Mouse (Mus musculus) midbrain, embryonic 13.5 days (tissue): Measurements from ENCODE around the gene Dcps. TPM values are rescaled to one million over a fixed set of nuclear protein-coding genes. Genes with fewer than 3 reads are reported as not detected.
A peak's percentile ranks its signal among the peaks of the same experiment; 100 is the strongest.

Experiments used
- ATAC-seq: fragments of 200-750 bp; cut with Nextera tagmentation; 2 replicates; pipeline ENCODE4 v1.8.0; 2017; ENCODE audit warnings: mild to moderate bottlenecking, moderate TSS enrichment, moderate library complexity
- H3K27ac ChIP-seq: fragments of 300-500 bp; sonication (generic); 2 replicates; pipeline ENCODE4 v1.5.1; 2015; ENCODE audit warnings: inconsistent platforms, mild to moderate bottlenecking, moderate library complexity
- H3K27me3 ChIP-seq: fragments of 300-500 bp; sonication (generic); 2 replicates; pipeline ENCODE4 v1.6.1; 2015; ENCODE audit warnings: mild to moderate bottlenecking, inconsistent platforms
- H3K36me3 ChIP-seq: fragments of 300-500 bp; sonication (generic); 2 replicates; pipeline ENCODE4 v1.6.1; 2015; ENCODE audit warnings: mild to moderate bottlenecking, inconsistent platforms
- H3K4me1 ChIP-seq: fragments of 300-500 bp; sonication (generic); replicated peaks from 2 replicates; pipeline ENCODE4 v1.6.1; 2015; ENCODE audit warnings: inconsistent platforms
- H3K4me2 ChIP-seq: fragments of 300-500 bp; sonication (generic); replicated peaks from 2 replicates; pipeline ENCODE4 v1.6.1; 2015; ENCODE audit warnings: moderate library complexity, mild to moderate bottlenecking, inconsistent platforms
- H3K4me3 ChIP-seq: fragments of 300-500 bp; sonication (generic); replicated peaks from 2 replicates; pipeline ENCODE4 v1.5.1; 2015; ENCODE audit warnings: mild to moderate bottlenecking, inconsistent platforms
- H3K9ac ChIP-seq: fragments of 300-500 bp; sonication (generic); replicated peaks from 2 replicates; pipeline ENCODE4 v1.6.1; 2015; ENCODE audit warnings: mild to moderate bottlenecking, inconsistent platforms
- H3K9me3 ChIP-seq: fragments of 300-500 bp; sonication (generic); 2 replicates; pipeline ENCODE4 v1.6.1; 2016; ENCODE audit warnings: mild to moderate bottlenecking, inconsistent platforms
- whole genome bisulfite sequencing: fragments of 180-500 bp; shearing (Covaris S2); methylation state at CpG from one replicate; pipeline ENCODE4 v1.1.7; 2015; 5-methylcytosine and 5-hydroxymethylcytosine counted together
- polyA plus RNA-seq: library from polyadenylated mRNA; unstranded; fragments of >200 nt; fragmentation: Nextera tagmentation; extraction: Ambion mirVana; gene quantifications from 2 replicates; pipeline ENCODE4 v1.2.1, GENCODE M21; 2015

The Dcps gene
- polyA plus RNA-seq, 1 experiment from 2014 or later = 86.4 TPM

GRCm38 (mm10) chr9:35111941-35112595 lies 63.8 kb downstream of the Dcps start:
- H3K9me3 ChIP-seq = no peaks in the 10 kb centered on the region
- no peaks in the 10 kb centered on the region for H3K36me3 ChIP-seq
- H3K4me2 ChIP-seq = 0 out of 2 replicates have a peak overlapping the region, but pooled peaks have one; percentile 22
- H3K4me3 ChIP-seq = no peak overlapping the region
- H3K9ac ChIP-seq = no peak overlapping the region
- WGBS = 24% methylated on average over 19 of the region's 19 CpGs
- H3K27ac ChIP-seq = no peak overlapping the region
- no peaks in the 10 kb centered on the region for H3K27me3 ChIP-seq
- peaks cover 17% of the 10 kb centered on the region for H3K4me1 ChIP-seq
- no peak for ATAC-seq

GRCm38 (mm10) chr9:35111446-35111845 lies 64.4 kb downstream of the Dcps start:
- Histone ChIP-seq H3K4me1 (peaks cover 18% of the 10 kb centered on the region), H3K4me2 (0 out of 2 replicates have a peak overlapping the region, but pooled peaks have one; percentile 22), H3K9me3 (no peaks in the 10 kb centered on the region), H3K9ac (no peak overlapping the region), H3K27me3 (no peaks in the 10 kb centered on the region), H3K36me3 (no peaks in the 10 kb centered on the region), H3K27ac (no peak overlapping the region), H3K4me3 (no peak overlapping the region)
- 83% methylated on average over 7 of the region's 7 CpGs for WGBS
- ATAC-seq = no peak

GRCm38 (mm10) chr9:35110567-35110966 lies 65.3 kb downstream of the Dcps start:
- peaks cover 15% of the 10 kb centered on the region for H3K4me1 ChIP-seq
- H3K9ac ChIP-seq = no peak overlapping the region
- no peak overlapping the region for H3K4me3 ChIP-seq
- H3K36me3 ChIP-seq = no peaks in the 10 kb centered on the region
- no peak for ATAC-seq
- H3K4me2 ChIP-seq = no peak overlapping the region
- H3K9me3 ChIP-seq = no peaks in the 10 kb centered on the region
- H3K27me3 ChIP-seq = no peaks in the 10 kb centered on the region
- no peak overlapping the region for H3K27ac ChIP-seq
- 77% methylated on average over 4 of the region's 4 CpGs for WGBS

GRCm38 (mm10) chr9:35110051-35110450 lies 65.8 kb downstream of the Dcps start:
- no peak overlapping the region for H3K4me3 ChIP-seq
- H3K27me3 ChIP-seq = no peaks in the 10 kb centered on the region
- WGBS = 92% methylated on average over 5 of the region's 5 CpGs
- H3K9ac ChIP-seq = no peak overlapping the region
- H3K27ac ChIP-seq = no peak overlapping the region
- no peak for ATAC-seq
- no peaks in the 10 kb centered on the region for H3K9me3 ChIP-seq
- H3K4me2 ChIP-seq = no peak overlapping the region
- H3K36me3 ChIP-seq = no peaks in the 10 kb centered on the region
- H3K4me1 ChIP-seq = peaks cover 15% of the 10 kb centered on the region

- H3K27ac ChIP-seq = no peak overlapping the region
- ATAC-seq = no peak
- H3K4me2 ChIP-seq = no peak overlapping the region
- H3K4me3 ChIP-seq = no peak overlapping the region
- WGBS = 54% methylated on average over 5 of the region's 5 CpGs
- H3K9ac ChIP-seq = no peak overlapping the region
- H3K4me1 ChIP-seq = peaks cover 15% of the 10 kb centered on the region
- no peaks in the 10 kb centered on the region for H3K27me3 ChIP-seq
- no peaks in the 10 kb centered on the region for H3K9me3 ChIP-seq
- no peaks in the 10 kb centered on the region for H3K36me3 ChIP-seq
Observed at GRCm38 (mm10) chr9:35108916-35109315, 66.9 kb downstream of the Dcps start.

- Histone ChIP-seq H3K4me2 (no peak overlapping the region), H3K4me1 (peaks cover 15% of the 10 kb centered on the region), H3K9me3 (no peaks in the 10 kb centered on the region), H3K27ac (no peak overlapping the region), H3K9ac (no peak overlapping the region), H3K27me3 (no peaks in the 10 kb centered on the region), H3K4me3 (no peak overlapping the region), H3K36me3 (no peaks in the 10 kb centered on the region)
- ATAC-seq = no peak
- 94% methylated on average over 3 of the region's 3 CpGs for WGBS
Observed at GRCm38 (mm10) chr9:35108066-35108465, 67.8 kb downstream of the Dcps start.

GRCm38 (mm10) chr9:35107396-35107795 lies 68.5 kb downstream of the Dcps start:
- H3K27me3 ChIP-seq = no peaks in the 10 kb centered on the region
- no peak overlapping the region for H3K9ac ChIP-seq
- H3K4me3 ChIP-seq = no peak overlapping the region
- H3K9me3 ChIP-seq = no peaks in the 10 kb centered on the region
- WGBS = 90% methylated on average over 5 of the region's 5 CpGs
- H3K4me1 ChIP-seq = peaks cover 15% of the 10 kb centered on the region
- H3K27ac ChIP-seq = no peak overlapping the region
- no peak for ATAC-seq
- H3K4me2 ChIP-seq = no peak overlapping the region
- no peaks in the 10 kb centered on the region for H3K36me3 ChIP-seq

GRCm38 (mm10) chr9:35105884-35106880 lies 69.7 kb downstream of the Dcps start:
- no peak; the same call in 1 of the 2 replicates for ATAC-seq
- Histone ChIP-seq H3K4me3 (no peak overlapping the region), H3K4me2 (no peak overlapping the region)

GRCm38 (mm10) chr9:35105438-35105837 lies 70.4 kb downstream of the Dcps start:
- WGBS = 70% methylated on average over 2 of the region's 2 CpGs
- Histone ChIP-seq H3K4me3 (no peak overlapping the region), H3K4me2 (no peak overlapping the region), H3K27me3 (no peaks in the 10 kb centered on the region), H3K9ac (no peak overlapping the region), H3K9me3 (no peaks in the 10 kb centered on the region), H3K4me1 (peaks cover 5% of the 10 kb centered on the region), H3K27ac (no peak overlapping the region), H3K36me3 (no peaks in the 10 kb centered on the region)
- ATAC-seq = no peak

More at GRCm38 (mm10) chr9:35105884-35106880, 69.7 kb downstream of the Dcps start:
- H3K36me3 ChIP-seq = no peaks in the 10 kb centered on the region
- no peaks in the 10 kb centered on the region for H3K27me3 ChIP-seq
- H3K9ac ChIP-seq = no peak overlapping the region; the same call in 1 of the 2 replicates
- no peak overlapping the region for H3K27ac ChIP-seq
- H3K4me1 ChIP-seq = peaks cover 5% of the 10 kb centered on the region
- WGBS = 75% methylated on average over 15 of the region's 15 CpGs
- no peaks in the 10 kb centered on the region for H3K9me3 ChIP-seq

- Histone ChIP-seq H3K9me3 (no peaks in the 10 kb centered on the region), H3K27me3 (no peaks in the 10 kb centered on the region), H3K4me1 (peaks cover 5% of the 10 kb centered on the region), H3K36me3 (no peaks in the 10 kb centered on the region), H3K4me2 (no peak overlapping the region), H3K9ac (no peak overlapping the region), H3K27ac (no peak overlapping the region), H3K4me3 (no peak overlapping the region)
- no peak for ATAC-seq
- 84% methylated on average over 4 of the region's 4 CpGs for WGBS
Observed at GRCm38 (mm10) chr9:35104711-35105110, 71.2 kb downstream of the Dcps start.

- no peak for ATAC-seq
- H3K36me3 ChIP-seq = no peaks in the 10 kb centered on the region
- no peak overlapping the region for H3K27ac ChIP-seq
- WGBS = 86% methylated on average over 4 of the region's 4 CpGs
- H3K4me3 ChIP-seq = no peak overlapping the region
- H3K27me3 ChIP-seq = no peaks in the 10 kb centered on the region
- no peaks in the 10 kb centered on the region for H3K4me1 ChIP-seq
- no peak overlapping the region for H3K9ac ChIP-seq
- H3K4me2 ChIP-seq = no peak overlapping the region
- no peaks in the 10 kb centered on the region for H3K9me3 ChIP-seq
Observed at GRCm38 (mm10) chr9:35098762-35099161, 77.1 kb downstream of the Dcps start.

GRCm38 (mm10) chr9:35097901-35098300 lies 78.0 kb downstream of the Dcps start:
- Histone ChIP-seq H3K4me2 (no peak overlapping the region), H3K9me3 (no peaks in the 10 kb centered on the region), H3K36me3 (no peaks in the 10 kb centered on the region), H3K9ac (no peak overlapping the region), H3K27me3 (no peaks in the 10 kb centered on the region), H3K4me3 (no peak overlapping the region), H3K4me1 (no peaks in the 10 kb centered on the region), H3K27ac (no peak overlapping the region)
- WGBS = 92% methylated on average over 4 of the region's 4 CpGs
- ATAC-seq = no peak
